ENCODE assay signal across 11 mouse cellular contexts in genomic region chr2:110085701-110086143, GRCm38 (mm10).
DNase-seq lines count a peak whose midpoint lies in the region; ATAC-seq lines count a peak whose summit lies in the region.
"Had no signal": no experiment of that assay in that cellular context is flagged by ENCODE, and none has a peak within 500 bp of the region (broad histone marks: within the 10 kb centered on the region; RNA-seq: fewer than 3 reads in every experiment).

No protein-coding gene starts in this region.

- no peaks in the 10 kb centered on the region for H3K4me1 ChIP-seq in kidney, embryonic 15.5 days
- peaks cover 18% of the 10 kb centered on the region for H3K4me1 ChIP-seq in embryonic facial prominence, embryonic 13.5 days
- H3K4me1 ChIP-seq in neural tube, embryonic 11.5 days (ENCODE audit: control insufficient read depth, insufficient read depth, low read length): no peaks in the 10 kb centered on the region

- peak overlapping the region; percentile 63 for H3K27ac ChIP-seq in kidney, embryonic 15.5 days
- H3K27ac ChIP-seq in embryonic facial prominence, embryonic 13.5 days: peak overlapping the region; percentile 62
- H3K27ac ChIP-seq in neural tube, embryonic 11.5 days (ENCODE audit: low read depth, low read length): no peak overlapping the region

- H3K4me2 ChIP-seq in kidney, embryonic 15.5 days: no peak overlapping the region
- H3K4me2 ChIP-seq in embryonic facial prominence, embryonic 13.5 days: no peak overlapping the region
- H3K4me2 ChIP-seq in neural tube, embryonic 11.5 days (ENCODE audit: low read depth): no peak overlapping the region

- H3K36me3 ChIP-seq in kidney, embryonic 15.5 days: no peaks in the 10 kb centered on the region
- no peaks in the 10 kb centered on the region for H3K36me3 ChIP-seq in embryonic facial prominence, embryonic 13.5 days
- H3K36me3 ChIP-seq in neural tube, embryonic 11.5 days (ENCODE audit: control insufficient read depth, insufficient read depth, low read length): no peaks in the 10 kb centered on the region

- no peak overlapping the region for H3K9ac ChIP-seq in kidney, embryonic 15.5 days
- no peak overlapping the region for H3K9ac ChIP-seq in embryonic facial prominence, embryonic 13.5 days
- H3K9ac ChIP-seq in neural tube, embryonic 11.5 days (ENCODE audit: low read length): no peak overlapping the region

- H3K4me3 ChIP-seq in kidney, embryonic 15.5 days (replicated peaks): no peak overlapping the region
- H3K4me3 ChIP-seq in embryonic facial prominence, embryonic 13.5 days: no peak overlapping the region
- H3K4me3 ChIP-seq in neural tube, embryonic 11.5 days (ENCODE audit: low read depth, low read length): no peak overlapping the region

- ATAC-seq in kidney, embryonic 15.5 days (replicated peaks; ENCODE audit: low FRiP score): peak; percentile 75
- peak; percentile 87 for ATAC-seq in embryonic facial prominence, embryonic 13.5 days (ENCODE audit: insufficient number of reproducible peaks, insufficient read depth, low FRiP score, low TSS enrichment, low read depth)
- ATAC-seq in neural tube, embryonic 11.5 days (ENCODE audit: insufficient read depth, low FRiP score, low TSS enrichment): no peak
- no peak for ATAC-seq in granulocyte monocyte progenitor cell, adult 5-6 weeks (replicated peaks; ENCODE audit: poor library complexity, severe bottlenecking)

- no peaks in the 10 kb centered on the region for H3K9me3 ChIP-seq in kidney, embryonic 15.5 days (replicated peaks)
- no peaks in the 10 kb centered on the region for H3K9me3 ChIP-seq in embryonic facial prominence, embryonic 13.5 days
- H3K9me3 ChIP-seq in neural tube, embryonic 11.5 days (ENCODE audit: control insufficient read depth, low read length): no peaks in the 10 kb centered on the region

- intact Hi-C loops in heart, postnatal 25 days (cut with DNase I): no loop called here

- H3K27me3 ChIP-seq in kidney, embryonic 15.5 days: no peaks in the 10 kb centered on the region
- no peaks in the 10 kb centered on the region for H3K27me3 ChIP-seq in embryonic facial prominence, embryonic 13.5 days
- H3K27me3 ChIP-seq in neural tube, embryonic 11.5 days (ENCODE audit: control insufficient read depth, insufficient read depth, low read length): no peaks in the 10 kb centered on the region

- 41% methylated on average over 3 of the region's 3 CpGs for WGBS in kidney, embryonic 15.5 days
- 24% methylated on average over 3 of the region's 3 CpGs for WGBS in embryonic facial prominence, embryonic 13.5 days
- 53% methylated on average over 3 of the region's 3 CpGs for WGBS in neural tube, embryonic 11.5 days

- no peak for DNase-seq in kidney, postnatal 25 days
- peak; percentile 31 for DNase-seq in heart, postnatal 25 days (ENCODE audit: low spot score)
- peak; percentile 22 for DNase-seq in neural tube, embryonic 11.5 days (ENCODE audit: low spot score)
- DNase-seq in right cerebral cortex, postnatal 10 days (ENCODE audit: low spot score in 2 of 2): no peak
- DNase-seq in adrenal gland, adult 18-20 months (ENCODE audit: low spot score in 2 of 2): no peak
- DNase-seq: adrenal gland, adult 8-10 months; left cerebral cortex, postnatal 4 days; thymus, adult 2 months had no signal

Comparison
In these comparisons a context has a peak if more than half of its experiments do, and no peak if none do; other contexts are left out.
1. ATAC-seq: peak in kidney, embryonic 15.5 days (single experiment) and embryonic facial prominence, embryonic 13.5 days (single experiment); none in neural tube, embryonic 11.5 days (single experiment) and granulocyte monocyte progenitor cell, adult 5-6 weeks (single experiment).
2. DNase-seq: peak in heart, postnatal 25 days (single experiment) and neural tube, embryonic 11.5 days (single experiment); none in kidney, postnatal 25 days (0 of 2), right cerebral cortex, postnatal 10 days (0 of 2) and adrenal gland, adult 18-20 months (0 of 2).